Mouse (Mus musculus) stomach, postnatal 0 days (tissue): ENCODE data around the gene Igsf6. TPM values are rescaled to one million over a fixed set of nuclear protein-coding genes. Genes with fewer than 3 reads are reported as not detected.

Experiments
- ATAC-seq: fragments of 200-750 bp; cut with Nextera tagmentation; 2 replicates; pipeline ENCODE4 v1.8.0; 2017; ENCODE audit not compliant: low FRiP score, low TSS enrichment
- DNase-seq: peaks from one replicate; pipeline ENCODE4 v3.0.0-alpha.2; 2016; ENCODE audit warnings: low spot score
- H3K27ac ChIP-seq: fragments of 300-500 bp; sonication (generic); replicated peaks from 2 replicates; pipeline ENCODE4 v1.5.1; 2014; ENCODE audit warnings: mild to moderate bottlenecking, control low read depth
- H3K27me3 ChIP-seq: fragments of 300-500 bp; sonication (generic); 2 replicates; pipeline ENCODE4 v1.6.1; 2014; ENCODE audit warnings: low read length; ENCODE audit not compliant: control insufficient read depth, insufficient read depth
- H3K36me3 ChIP-seq: fragments of 300-500 bp; sonication (generic); 2 replicates; pipeline ENCODE4 v1.6.1; 2014; ENCODE audit warnings: low read length, mixed read lengths; ENCODE audit not compliant: control insufficient read depth, insufficient read depth
- H3K4me1 ChIP-seq: fragments of 300-500 bp; sonication (generic); replicated peaks from 2 replicates; pipeline ENCODE4 v1.6.1; 2014; ENCODE audit warnings: antibody characterized with exemption; ENCODE audit not compliant: control insufficient read depth, insufficient read depth
- H3K4me2 ChIP-seq: fragments of 300-500 bp; sonication (generic); replicated peaks from 2 replicates; pipeline ENCODE4 v1.6.1; 2014; ENCODE audit warnings: low read depth, mild to moderate bottlenecking, control low read depth, moderate library complexity
- H3K4me3 ChIP-seq: fragments of 300-500 bp; sonication (generic); 2 replicates; pipeline ENCODE4 v1.5.1; 2014; ENCODE audit warnings: low read depth, low read length, control low read depth
- H3K9ac ChIP-seq: fragments of 300-500 bp; sonication (generic); 2 replicates; pipeline ENCODE4 v1.6.1; 2014; ENCODE audit warnings: mild to moderate bottlenecking, low read length, control low read depth, mixed read lengths
- H3K9me3 ChIP-seq: fragments of 300-500 bp; sonication (generic); 2 replicates; pipeline ENCODE4 v1.6.1; 2016; ENCODE audit warnings: low read length; ENCODE audit not compliant: control insufficient read depth
- CTCF ChIP-seq: IDR thresholded peaks from 2 replicates; pipeline ENCODE4 v1.5.1; 2016; ENCODE audit warnings: antibody characterized with exemption, low read depth, mild to moderate bottlenecking, moderate library complexity
- EP300 ChIP-seq: optimal IDR thresholded peaks from 2 replicates; pipeline ENCODE3; 2016; ENCODE audit warnings: antibody characterized with exemption
- WGBS: fragments of 180-500 bp; shearing (Covaris S2); extraction: QIAGEN DNeasy Blood & Tissue Kit; methylation state at CpG from one replicate; pipeline ENCODE4 v1.1.7; 2014; 5-methylcytosine and 5-hydroxymethylcytosine counted together
- polyA plus RNA-seq: library from polyadenylated mRNA; unstranded; fragments of >200 nt; fragmentation: Nextera tagmentation; extraction: Ambion mirVana; gene quantifications from 2 replicates; pipeline ENCODE4 v1.2.1, GENCODE M21; 2015

The Igsf6 gene
- polyA plus RNA-seq, result 1.8 TPM in 2 replicates

DNA sequence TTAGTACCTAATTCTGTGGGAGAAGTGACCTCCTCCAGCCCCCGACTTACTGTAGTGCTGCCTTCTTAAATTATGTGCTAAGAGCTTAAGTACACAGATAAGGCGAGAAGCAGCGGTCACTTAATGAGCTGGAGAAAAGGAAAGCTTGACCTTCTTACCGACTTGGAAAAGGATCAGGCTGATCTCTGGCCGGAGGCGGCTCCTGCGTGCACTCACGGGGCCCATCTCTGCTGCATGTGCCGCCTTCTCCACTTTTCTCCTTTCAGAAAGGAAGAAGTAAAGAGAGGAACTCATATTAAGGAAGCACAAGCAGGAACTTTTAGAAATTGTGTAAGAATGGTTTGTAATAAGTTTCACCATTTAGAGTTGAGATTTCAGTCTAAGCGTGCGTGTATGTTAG is at the start of gene Igsf6:
Igsf6 (minus strand) TSS at position 292 of the 400 bp plus-strand sequence.
- H3K27ac ChIP-seq, result peak within 1 kb of the TSS; percentile 56; the same call in 1 of the 2 replicates
- peak; percentile 23 for DNase-seq

DNA sequence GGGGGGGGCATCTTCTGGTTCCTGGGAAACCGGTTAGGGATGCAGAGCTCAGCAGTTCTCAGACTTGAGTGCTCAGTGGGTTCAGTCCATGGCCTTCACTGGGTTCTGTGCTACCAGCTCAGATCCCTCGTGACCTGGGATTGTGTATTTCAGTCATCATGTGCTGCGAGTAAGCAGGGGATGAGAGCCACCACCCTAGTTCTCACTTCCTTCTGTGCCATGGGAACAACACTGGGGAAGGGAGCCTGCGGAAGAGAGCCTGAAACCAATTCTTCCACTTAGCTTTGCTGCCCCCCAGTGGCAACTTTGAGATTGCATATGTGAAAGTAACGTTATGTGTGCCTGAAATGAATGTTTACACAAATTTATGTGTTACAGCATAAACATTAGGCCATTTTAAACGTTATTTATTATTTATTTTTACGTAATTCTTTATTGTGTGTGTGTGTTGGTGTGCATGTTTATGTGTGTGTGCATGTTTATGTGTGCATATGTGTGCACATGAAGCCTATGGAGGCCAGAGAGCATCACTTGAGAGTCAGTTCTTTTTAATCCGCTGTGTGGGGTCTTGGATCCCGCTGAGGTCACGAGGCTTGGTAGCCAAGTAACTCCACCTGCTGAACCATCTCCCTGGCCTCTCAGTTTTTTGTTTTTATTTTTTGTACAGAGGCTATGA is 45.9 kb upstream of the Igsf6 start:
- H3K9ac ChIP-seq, result no peak overlapping the region
- no peaks in the 10 kb centered on the region for H3K36me3 ChIP-seq
- H3K4me2 ChIP-seq, result no peak overlapping the region
- WGBS, result 11% methylated on average over 10 of the region's 10 CpGs
- peak; percentile 89 for ATAC-seq
- H3K27ac ChIP-seq, result no peak overlapping the region
- peak; percentile 96 for TF ChIP-seq CTCF
- no peak for TF ChIP-seq EP300
- no peak overlapping the region for H3K4me3 ChIP-seq
- H3K27me3 ChIP-seq, result no peaks in the 10 kb centered on the region
- H3K4me1 ChIP-seq, result no peaks in the 10 kb centered on the region
- DNase-seq, result peak; percentile 84
- no peaks in the 10 kb centered on the region for H3K9me3 ChIP-seq

More for the DNA sequence above, at the start of gene Igsf6:
- peaks cover 10% of the 10 kb centered on the region for H3K36me3 ChIP-seq
- H3K27me3 ChIP-seq, result no peaks in the 10 kb centered on the region
- 57% methylated on average over 11 of the region's 11 CpGs for WGBS
- no peak within 1 kb of the TSS for H3K4me2 ChIP-seq
- H3K4me1 ChIP-seq, result no peaks in the 10 kb centered on the region
- H3K9me3 ChIP-seq, result no peaks in the 10 kb centered on the region
- ATAC-seq, result 0 out of 2 replicates have a peak, but pooled peaks have one; percentile 31
- no peak within 1 kb of the TSS for H3K9ac ChIP-seq
- no peak within 1 kb of the TSS for H3K4me3 ChIP-seq
- TF ChIP-seq EP300 (no peak), CTCF (no peak)

DNA sequence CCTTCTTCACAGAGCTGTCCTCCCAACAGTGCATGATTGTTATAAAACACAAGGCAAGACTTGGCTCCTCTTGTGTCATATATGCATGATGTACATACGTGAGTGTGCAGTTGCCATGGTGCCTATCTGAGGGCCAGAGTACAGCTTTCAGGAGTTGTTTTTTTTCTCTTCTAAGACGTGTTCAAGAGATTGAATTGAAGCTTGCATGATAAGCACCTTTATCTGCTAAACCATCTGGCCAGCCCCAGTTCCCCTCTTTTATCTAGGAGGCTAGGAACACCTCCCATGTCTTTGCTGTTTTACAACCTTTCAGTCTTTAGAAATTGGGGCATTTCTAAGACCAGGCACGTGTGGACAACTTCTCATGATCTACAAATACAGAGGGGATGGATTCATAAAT is 37.4 kb upstream of the Igsf6 start:
- no peaks in the 10 kb centered on the region for H3K36me3 ChIP-seq
- WGBS, result 46% methylated on average over 3 of the region's 3 CpGs
- H3K9ac ChIP-seq, result no peak overlapping the region

DNA sequence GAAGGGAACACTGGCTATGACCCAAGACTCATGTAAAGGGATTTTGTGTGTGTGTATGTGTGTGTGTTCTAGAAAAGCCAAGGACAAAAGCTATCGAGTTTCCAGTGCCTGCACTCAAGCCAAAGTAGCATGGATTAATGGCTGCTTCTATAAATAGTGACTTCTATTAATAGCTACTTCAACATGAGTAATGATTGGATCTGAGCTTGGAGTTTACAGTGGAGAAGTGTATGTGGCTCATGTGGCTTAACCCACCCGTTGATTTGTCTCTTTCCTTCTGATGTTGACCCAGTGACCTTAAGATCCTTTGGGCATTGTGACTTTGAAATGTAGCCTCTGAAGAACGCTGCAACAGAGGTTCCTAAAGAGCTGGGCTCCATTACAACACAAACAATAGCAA is 36.9 kb upstream of the Igsf6 start:
- 8% methylated on average over 3 of the region's 3 CpGs for WGBS
- H3K27me3 ChIP-seq, result no peaks in the 10 kb centered on the region
- H3K4me3 ChIP-seq, result no peak overlapping the region
- ATAC-seq, result 0 out of 2 replicates have a peak, but pooled peaks have one; percentile 42
- H3K36me3 ChIP-seq, result no peaks in the 10 kb centered on the region
- no peak overlapping the region for H3K9ac ChIP-seq
- H3K4me1 ChIP-seq, result no peaks in the 10 kb centered on the region
- no peak overlapping the region for H3K4me2 ChIP-seq
- no peak overlapping the region for H3K27ac ChIP-seq
- no peaks in the 10 kb centered on the region for H3K9me3 ChIP-seq
- TF ChIP-seq EP300, result no peak
- TF ChIP-seq CTCF, result no peak
- no peak for DNase-seq

More for the DNA sequence above, 37.4 kb upstream of the Igsf6 start:
- Histone ChIP-seq H3K9me3 (no peaks in the 10 kb centered on the region), H3K4me1 (no peaks in the 10 kb centered on the region), H3K4me2 (no peak overlapping the region), H3K27ac (no peak overlapping the region), H3K4me3 (no peak overlapping the region), H3K27me3 (no peaks in the 10 kb centered on the region)
- DNase-seq (no peak), ATAC-seq (no peak)
- TF ChIP-seq CTCF (no peak), EP300 (no peak)

DNA sequence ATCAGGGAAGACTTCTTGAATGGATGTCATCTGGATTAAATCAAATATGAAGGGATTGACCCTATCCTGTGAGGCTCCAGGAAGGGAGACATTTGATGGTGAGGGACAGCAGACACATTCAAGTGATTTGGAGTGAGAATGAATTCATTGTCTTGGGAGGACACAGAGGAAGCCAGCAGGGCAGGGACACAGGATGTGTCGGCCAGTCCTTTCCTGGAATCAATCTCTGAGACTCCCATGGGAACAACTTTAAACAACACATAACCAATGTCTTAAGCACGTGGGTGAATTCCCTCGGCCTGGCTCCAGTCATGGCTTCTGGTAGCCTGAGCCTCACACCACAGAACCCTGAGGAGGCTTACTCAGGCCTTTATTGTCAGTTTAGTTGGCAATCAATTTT is 33.5 kb upstream of the Igsf6 start:
- TF ChIP-seq EP300 (no peak), CTCF (no peak)
- Histone ChIP-seq H3K9ac (no peak overlapping the region), H3K4me1 (no peaks in the 10 kb centered on the region), H3K9me3 (no peaks in the 10 kb centered on the region), H3K36me3 (no peaks in the 10 kb centered on the region), H3K4me3 (no peak overlapping the region), H3K4me2 (no peak overlapping the region), H3K27me3 (no peaks in the 10 kb centered on the region), H3K27ac (no peak overlapping the region)
- no peak for DNase-seq
- 68% methylated on average over 3 of the region's 3 CpGs for WGBS
- ATAC-seq, result no peak

DNA sequence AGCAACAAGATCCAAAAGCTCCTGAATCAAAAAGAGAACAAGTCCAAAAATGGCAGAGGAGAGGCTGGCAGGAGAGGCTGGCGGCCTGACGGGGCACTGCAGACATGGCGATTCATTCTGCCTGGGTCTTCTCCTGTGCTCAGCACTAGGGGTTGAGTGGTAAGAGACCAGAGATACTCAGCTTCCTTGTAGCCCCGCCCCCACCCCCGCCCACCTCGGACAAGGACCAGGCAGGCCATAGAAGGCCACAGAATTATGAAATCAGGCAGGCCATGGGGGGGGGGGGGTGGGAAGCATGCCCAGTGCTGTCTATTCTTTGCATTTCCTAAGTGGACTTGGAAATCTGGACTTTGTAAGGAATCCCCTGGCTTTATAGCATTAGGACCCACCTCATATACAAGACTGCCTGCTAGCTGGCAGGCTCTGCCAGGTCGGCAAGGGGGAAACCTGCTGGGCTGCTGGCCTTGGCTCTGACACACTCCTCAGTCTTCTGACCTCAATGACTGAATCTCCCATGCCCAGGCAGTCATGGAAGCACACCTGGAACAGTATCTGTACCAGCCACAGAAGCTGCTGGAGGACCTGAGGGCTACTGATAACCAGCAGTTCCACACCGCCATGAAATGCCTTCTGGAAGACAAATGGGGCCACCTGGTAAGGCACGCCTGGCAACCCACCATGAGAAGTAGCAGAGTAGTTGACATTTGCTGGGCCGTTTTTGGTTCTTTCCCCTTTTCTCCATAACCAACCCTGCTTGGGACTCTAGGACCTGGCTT is 24.4 kb upstream of the Igsf6 start:
- Histone ChIP-seq H3K9ac (no peak overlapping the region), H3K27me3 (no peaks in the 10 kb centered on the region), H3K4me1 (no peaks in the 10 kb centered on the region), H3K9me3 (no peaks in the 10 kb centered on the region), H3K36me3 (no peaks in the 10 kb centered on the region), H3K4me2 (no peak overlapping the region), H3K4me3 (no peak overlapping the region), H3K27ac (no peak overlapping the region)
- 70% methylated on average over 8 of the region's 10 CpGs for WGBS
- ATAC-seq, result no peak
- no peak for DNase-seq
- no peak for TF ChIP-seq EP300
- TF ChIP-seq CTCF, result no peak
